Mouse (Mus musculus): ENCODE data around the gene Foxp1. TPM values are rescaled to one million over a fixed set of nuclear protein-coding genes. Genes with fewer than 3 reads are reported as not detected.

The Foxp1 gene
- total and polyA plus RNA-seq, 3 experiments = 16.1 to 42.0 TPM; not detected in 1

- Histone ChIP-seq H3K27me3 (ENCODE audit: control insufficient read depth in 1 of 2, insufficient read depth in 2 of 2, low read length in 2 of 2) (no peaks in the 10 kb centered on the region), H3K36me3 (ENCODE audit: control insufficient read depth in 1 of 2, insufficient read depth in 2 of 2, low read length in 2 of 2) (no peaks in the 10 kb centered on the region), H3K9ac (ENCODE audit: control insufficient read depth, low read depth, low read length, poor library complexity, severe bottlenecking) (no peak overlapping the region), H3K9me3 (replicated peaks; ENCODE audit: insufficient read depth, low read length) (no peaks in the 10 kb centered on the region), H3K4me3 (ENCODE audit: control insufficient read depth in 1 of 2, insufficient read depth in 1 of 2, low read depth in 2 of 2, low read length in 2 of 2) (no peak overlapping the region), H3K27ac (ENCODE audit: control insufficient read depth, low read depth, low read length) (no peak overlapping the region), H3K4me1 (ENCODE audit: control insufficient read depth in 1 of 2, insufficient read depth in 2 of 2, low read length in 2 of 2) (no peaks in the 10 kb centered on the region), H3K79me2 (ENCODE audit: control insufficient read depth, insufficient read depth, low read length, poor library complexity) (no peaks in the 10 kb centered on the region)
- TF ChIP-seq RAD21 (IDR thresholded peaks at IDR 0.05; ENCODE audit: low read depth, low read length) = no peak
- TF ChIP-seq TCF12 (IDR thresholded peaks at IDR 0.05; ENCODE audit: low read depth, low read length) = no peak
- no peak for TF ChIP-seq ETS1 (IDR thresholded peaks at IDR 0.05; ENCODE audit: low read depth, low read length)
- TF ChIP-seq SMC3 (IDR thresholded peaks at IDR 0.05; ENCODE audit: low read depth, low read length) = no peak
- no peak for TF ChIP-seq JUND (IDR thresholded peaks at IDR 0.05; ENCODE audit: low read depth, low read length)
- TF ChIP-seq NELFE (IDR thresholded peaks at IDR 0.05; ENCODE audit: low read depth, low read length) = no peak
- TF ChIP-seq MYC (IDR thresholded peaks at IDR 0.05; ENCODE audit: low read depth, low read length) = no peak
- TF ChIP-seq ZC3H11A (IDR thresholded peaks at IDR 0.05; ENCODE audit: low read depth, low read length) = no peak
- TF ChIP-seq MYB (IDR thresholded peaks at IDR 0.05; ENCODE audit: low read depth, low read length) = no peak
- no peak for TF ChIP-seq SIN3A (IDR thresholded peaks at IDR 0.05; ENCODE audit: low read length)
- TF ChIP-seq MAX (IDR thresholded peaks at IDR 0.05; ENCODE audit: low read length) = no peak
- TF ChIP-seq ELF1 (IDR thresholded peaks at IDR 0.05; ENCODE audit: low read depth, low read length) = no peak
- no peak for DNase-seq (ENCODE audit: low read depth, low spot score)
Measured at GRCm38 (mm10) chr6:99467109-99467508, 55.4 kb downstream of the Foxp1 start.

GRCm38 (mm10) chr6:99466354-99466753 lies 56.2 kb downstream of the Foxp1 start:
- Histone ChIP-seq H3K27me3 (ENCODE audit: control insufficient read depth in 1 of 2, insufficient read depth in 2 of 2, low read length in 2 of 2) (no peaks in the 10 kb centered on the region), H3K36me3 (ENCODE audit: control insufficient read depth in 1 of 2, insufficient read depth in 2 of 2, low read length in 2 of 2) (no peaks in the 10 kb centered on the region)

GRCm38 (mm10) chr6:99464449-99464848 lies 58.1 kb downstream of the Foxp1 start:
- no peak for TF ChIP-seq MEF2A (IDR thresholded peaks at IDR 0.05; ENCODE audit: extremely low read depth, insufficient replicate concordance, low read depth, low read length, poor library complexity, severe bottlenecking)
- H3K79me2 ChIP-seq (ENCODE audit: control insufficient read depth, insufficient read depth, low read length, poor library complexity) = no peaks in the 10 kb centered on the region
- H3K9ac ChIP-seq (ENCODE audit: control insufficient read depth, low read depth, low read length, poor library complexity, severe bottlenecking) = no peak overlapping the region
- no peak overlapping the region for H3K4me3 ChIP-seq (ENCODE audit: control insufficient read depth in 1 of 2, insufficient read depth in 1 of 2, low read depth in 2 of 2, low read length in 2 of 2)
- no peaks in the 10 kb centered on the region for H3K27me3 ChIP-seq (ENCODE audit: control insufficient read depth in 1 of 2, insufficient read depth in 2 of 2, low read length in 2 of 2)
- H3K27ac ChIP-seq (ENCODE audit: control insufficient read depth, low read depth, low read length) = no peak overlapping the region
- no peaks in the 10 kb centered on the region for H3K4me1 ChIP-seq (ENCODE audit: control insufficient read depth in 1 of 2, insufficient read depth in 2 of 2, low read length in 2 of 2)
- no peaks in the 10 kb centered on the region; a peak in 1 of 4 replicates for H3K36me3 ChIP-seq (ENCODE audit: control insufficient read depth in 1 of 2, insufficient read depth in 2 of 2, low read length in 2 of 2)
- H3K9me3 ChIP-seq (replicated peaks; ENCODE audit: insufficient read depth, low read length) = no peaks in the 10 kb centered on the region
- no peak for DNase-seq (ENCODE audit: low read depth, low spot score)

More at GRCm38 (mm10) chr6:99466354-99466753, 56.2 kb downstream of the Foxp1 start:
- Histone ChIP-seq H3K4me1 (ENCODE audit: control insufficient read depth in 1 of 2, insufficient read depth in 2 of 2, low read length in 2 of 2) (no peaks in the 10 kb centered on the region), H3K4me3 (ENCODE audit: control insufficient read depth in 1 of 2, insufficient read depth in 1 of 2, low read depth in 2 of 2, low read length in 2 of 2) (no peak overlapping the region), H3K9me3 (replicated peaks; ENCODE audit: insufficient read depth, low read length) (no peaks in the 10 kb centered on the region), H3K9ac (ENCODE audit: control insufficient read depth, low read depth, low read length, poor library complexity, severe bottlenecking) (no peak overlapping the region), H3K79me2 (ENCODE audit: control insufficient read depth, insufficient read depth, low read length, poor library complexity) (no peaks in the 10 kb centered on the region), H3K27ac (ENCODE audit: control insufficient read depth, low read depth, low read length) (no peak overlapping the region)
- no peak for TF ChIP-seq MAFK (IDR thresholded peaks at IDR 0.05; ENCODE audit: borderline replicate concordance, low read depth, low read length)
- TF ChIP-seq RCOR1 (IDR thresholded peaks at IDR 0.05; ENCODE audit: low read depth, low read length) = no peak
- TF ChIP-seq MAZ (IDR thresholded peaks at IDR 0.05; ENCODE audit: low read depth, low read length) = no peak
- TF ChIP-seq E2F4 (IDR thresholded peaks at IDR 0.05; ENCODE audit: borderline replicate concordance, low read depth, low read length) = no peak
- TF ChIP-seq MXI1 (IDR thresholded peaks at IDR 0.05; ENCODE audit: low read depth, low read length) = no peak
- no peak for TF ChIP-seq KAT2A (conservative IDR thresholded peaks at IDR 0.05; ENCODE audit: low read depth, low read length)
- no peak for TF ChIP-seq ZMIZ1 (IDR thresholded peaks at IDR 0.05; ENCODE audit: low read depth, low read length)
- TF ChIP-seq MEF2A (IDR thresholded peaks at IDR 0.05; ENCODE audit: extremely low read depth, insufficient replicate concordance, low read depth, low read length, poor library complexity, severe bottlenecking) = no peak
- TF ChIP-seq TBP (IDR thresholded peaks at IDR 0.05; ENCODE audit: low read depth, low read length) = no peak
- DNase-seq (ENCODE audit: low read depth, low spot score) = no peak

All from MEL (cell line).